Mouse (Mus musculus) forebrain, postnatal 0 days (tissue): ENCODE results near the gene Zfp526. TPM values are rescaled to one million over a fixed set of nuclear protein-coding genes. Genes with fewer than 3 reads are reported as not detected.

Experiments
- ATAC-seq: fragments of 200-750 bp; cut with Nextera tagmentation; 2 replicates; pipeline ENCODE4 v1.8.0; 2017; ENCODE audit warnings: mild to moderate bottlenecking, moderate library complexity
- DNase-seq: peaks from one replicate; pipeline ENCODE4 v3.0.0-alpha.2; 2015
- H3K27ac ChIP-seq: fragments of 300-500 bp; sonication (generic); 2 replicates; pipeline ENCODE4 v1.5.1; 2014; ENCODE audit warnings: low read depth, mild to moderate bottlenecking, antibody characterized with exemption, low read length, moderate library complexity, mixed read lengths
- H3K27me3 ChIP-seq: fragments of 300-500 bp; sonication (generic); 2 replicates; pipeline ENCODE4 v1.6.1; 2014; ENCODE audit warnings: mild to moderate bottlenecking, low read length, mixed read lengths; ENCODE audit not compliant: insufficient read depth
- H3K36me3 ChIP-seq: fragments of 300-500 bp; sonication (generic); 2 replicates; pipeline ENCODE4 v1.6.1; 2014; ENCODE audit warnings: mild to moderate bottlenecking, moderate library complexity; ENCODE audit not compliant: insufficient read depth
- H3K4me1 ChIP-seq: fragments of 300-500 bp; sonication (generic); 2 replicates; pipeline ENCODE4 v1.6.1; 2014; ENCODE audit warnings: antibody characterized with exemption; ENCODE audit not compliant: insufficient read depth
- H3K4me2 ChIP-seq: fragments of 300-500 bp; sonication (generic); 2 replicates; pipeline ENCODE4 v1.6.1; 2014; ENCODE audit warnings: low read depth, mild to moderate bottlenecking, moderate library complexity
- H3K4me3 ChIP-seq: fragments of 300-500 bp; sonication (generic); 2 replicates; pipeline ENCODE4 v1.5.1; 2014; ENCODE audit warnings: low read depth, low read length, mixed read lengths
- H3K9ac ChIP-seq: fragments of 300-500 bp; sonication (generic); 2 replicates; pipeline ENCODE4 v1.6.1; 2014; ENCODE audit warnings: mild to moderate bottlenecking
- H3K9me3 ChIP-seq: fragments of 300-500 bp; sonication (generic); 2 replicates; pipeline ENCODE4 v1.6.1; 2016; ENCODE audit warnings: low read length
- CTCF ChIP-seq: sonication (generic); IDR thresholded peaks from 2 replicates; pipeline ENCODE4 v1.5.1; 2016; ENCODE audit warnings: antibody characterized with exemption, control low read depth, low read depth
- WGBS: fragments of 180-500 bp; shearing (Covaris S2); extraction: QIAGEN DNeasy Blood & Tissue Kit; methylation state at CpG from one replicate; pipeline ENCODE4 v1.1.7; 2014; 5-methylcytosine and 5-hydroxymethylcytosine counted together
- polyA plus RNA-seq: library from polyadenylated mRNA; unstranded; fragments of >200 nt; fragmentation: Nextera tagmentation; extraction: Ambion mirVana; gene quantifications from 2 replicates; pipeline ENCODE4 v1.2.1, GENCODE M21; 2015
- total RNA-seq: library from RNA; depleted of rRNA; stranded (reverse); fragments of >200 nt; gene quantifications from 2 replicates; pipeline ENCODE4 v1.2.3, GENCODE M21; 2014

Zfp526 gene
- total and polyA plus RNA-seq, 2 experiments from 2014 or later: 0.98 to 8.3 TPM

GRCm38 (mm10) chr7:25195148-25195547 is 26.1 kb upstream of the Zfp526 start:
- no peak overlapping the region for H3K9ac ChIP-seq
- WGBS: 65% methylated on average over 3 of the region's 3 CpGs
- H3K9me3 ChIP-seq: no peaks in the 10 kb centered on the region
- no peaks in the 10 kb centered on the region for H3K27me3 ChIP-seq
- DNase-seq (no peak), ATAC-seq (no peak)
- no peak overlapping the region for H3K4me2 ChIP-seq
- TF ChIP-seq CTCF: no peak
- H3K36me3 ChIP-seq: no peaks in the 10 kb centered on the region
- no peaks in the 10 kb centered on the region for H3K4me1 ChIP-seq
- no peak overlapping the region for H3K27ac ChIP-seq
- no peak overlapping the region for H3K4me3 ChIP-seq

GRCm38 (mm10) chr7:25196107-25196506 is 25.1 kb upstream of the Zfp526 start:
- Histone ChIP-seq H3K27me3 (no peaks in the 10 kb centered on the region), H3K4me2 (no peak overlapping the region), H3K27ac (no peak overlapping the region), H3K4me1 (no peaks in the 10 kb centered on the region), H3K36me3 (no peaks in the 10 kb centered on the region), H3K4me3 (no peak overlapping the region), H3K9me3 (no peaks in the 10 kb centered on the region), H3K9ac (no peak overlapping the region)
- no peak for ATAC-seq
- TF ChIP-seq CTCF: no peak
- no peak for DNase-seq
- 88% methylated on average over 9 of the region's 9 CpGs for WGBS

GRCm38 (mm10) chr7:25197384-25198018 is 23.7 kb upstream of the Zfp526 start:
- 56% methylated on average over 10 of the region's 10 CpGs for WGBS
- no peaks in the 10 kb centered on the region for H3K4me1 ChIP-seq
- TF ChIP-seq CTCF: no peak
- no peak overlapping the region for H3K9ac ChIP-seq
- H3K4me3 ChIP-seq: no peak overlapping the region
- no peak overlapping the region for H3K4me2 ChIP-seq
- DNase-seq: no peak
- no peak for ATAC-seq
- H3K36me3 ChIP-seq: peaks cover 7% of the 10 kb centered on the region
- H3K27ac ChIP-seq: no peak overlapping the region
- H3K27me3 ChIP-seq: no peaks in the 10 kb centered on the region
- H3K9me3 ChIP-seq: no peaks in the 10 kb centered on the region

GRCm38 (mm10) chr7:25203624-25204023 is 17.6 kb upstream of the Zfp526 start:
- Histone ChIP-seq H3K36me3 (peaks cover 44% of the 10 kb centered on the region), H3K27me3 (no peaks in the 10 kb centered on the region)
- DNase-seq: no peak

GRCm38 (mm10) chr7:25205355-25206093 is 15.7 kb upstream of the Zfp526 start:
- H3K4me1 ChIP-seq: no peaks in the 10 kb centered on the region
- no peak overlapping the region for H3K9ac ChIP-seq
- no peak for DNase-seq
- no peaks in the 10 kb centered on the region for H3K9me3 ChIP-seq
- no peak overlapping the region for H3K4me3 ChIP-seq
- no peak for ATAC-seq
- 88% methylated on average over 16 of the region's 16 CpGs for WGBS
- no peak for TF ChIP-seq CTCF
- no peak overlapping the region for H3K4me2 ChIP-seq
- no peak overlapping the region for H3K27ac ChIP-seq
- H3K36me3 ChIP-seq: peaks cover 61% of the 10 kb centered on the region
- no peaks in the 10 kb centered on the region for H3K27me3 ChIP-seq

More at GRCm38 (mm10) chr7:25203624-25204023, 17.6 kb upstream of the Zfp526 start:
- no peak for TF ChIP-seq CTCF
- WGBS: 92% methylated on average over 20 of the region's 20 CpGs
- H3K9ac ChIP-seq: no peak overlapping the region
- no peaks in the 10 kb centered on the region for H3K9me3 ChIP-seq
- H3K4me1 ChIP-seq: no peaks in the 10 kb centered on the region
- no peak for ATAC-seq
- no peak overlapping the region for H3K4me3 ChIP-seq
- no peak overlapping the region for H3K27ac ChIP-seq
- H3K4me2 ChIP-seq: no peak overlapping the region

- WGBS: 89% methylated on average over 16 of the region's 16 CpGs
- Histone ChIP-seq H3K27ac (no peak overlapping the region), H3K9me3 (no peaks in the 10 kb centered on the region), H3K4me1 (no peaks in the 10 kb centered on the region), H3K4me2 (no peak overlapping the region), H3K27me3 (no peaks in the 10 kb centered on the region), H3K36me3 (peaks cover 68% of the 10 kb centered on the region), H3K9ac (no peak overlapping the region), H3K4me3 (no peak overlapping the region)
- no peak for TF ChIP-seq CTCF
- DNase-seq: no peak
- no peak for ATAC-seq
Measured at GRCm38 (mm10) chr7:25206094-25206830, 15.0 kb upstream of the Zfp526 start.

GRCm38 (mm10) chr7:25209161-25209622 is 12.0 kb upstream of the Zfp526 start:
- ATAC-seq: no peak
- no peak overlapping the region for H3K4me2 ChIP-seq
- H3K4me1 ChIP-seq: no peaks in the 10 kb centered on the region
- no peak for TF ChIP-seq CTCF
- H3K4me3 ChIP-seq: no peak overlapping the region
- no peak for DNase-seq
- peaks cover 50% of the 10 kb centered on the region for H3K36me3 ChIP-seq
- H3K27me3 ChIP-seq: no peaks in the 10 kb centered on the region
- no peak overlapping the region for H3K9ac ChIP-seq
- no peak overlapping the region for H3K27ac ChIP-seq
- H3K9me3 ChIP-seq: no peaks in the 10 kb centered on the region
- 82% methylated on average over 3 of the region's 3 CpGs for WGBS
